Mouse (Mus musculus) B cell, adult 67 days (primary cell): Measurements from ENCODE around the gene Bcl6b. TPM values are rescaled to one million over a fixed set of nuclear protein-coding genes. Genes with fewer than 3 reads are reported as not detected.

Experiments
- total RNA-seq, 2 experiments: library from RNA; stranded (reverse); gene quantifications; 4 replicates each; pipeline ENCODE4 v1.2.4; 2023

Gene Bcl6b
- total RNA-seq: under 1 TPM; 0.46 to 0.77 TPM

GRCm38 (mm10) chr11:70229260-70230010 lies at the start of gene Bcl6b:
Bcl6b (minus strand) TSS chr11:70229798.

DNA sequence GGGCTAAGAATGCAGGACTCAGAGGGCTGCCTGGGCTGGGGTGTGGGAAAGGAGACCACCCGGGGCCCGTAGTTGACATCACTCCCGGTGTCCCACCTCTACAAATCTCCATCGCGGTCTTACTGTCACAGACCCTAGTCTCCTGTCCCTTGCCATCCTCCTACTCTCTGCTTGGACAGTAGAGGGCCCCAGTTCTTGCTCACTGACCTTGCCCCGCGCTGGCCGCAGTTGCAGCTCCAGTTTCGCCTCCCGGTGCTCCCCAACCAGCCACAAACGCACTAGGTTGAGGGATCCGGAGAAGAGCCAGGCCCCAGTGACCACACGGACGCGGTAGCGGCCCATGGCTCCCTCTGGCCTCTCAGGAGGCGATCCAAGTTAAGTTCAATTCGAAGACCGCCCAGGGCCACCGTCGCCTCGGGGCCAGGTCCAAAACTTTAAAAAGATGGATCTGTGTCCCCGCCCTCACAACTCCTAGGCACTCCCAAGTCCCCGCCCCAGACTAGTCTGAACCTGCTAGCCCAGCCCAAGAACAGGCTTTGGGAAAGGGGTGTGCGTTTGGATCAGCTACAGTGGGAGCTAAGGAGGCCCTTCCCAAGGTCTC lies 25.4 kb upstream of the Bcl6b start, which contains the start of gene Alox12:
Gene Alox12, minus strand, starts transcription at position 423 of the 601 bp plus-strand sequence.

DNA sequence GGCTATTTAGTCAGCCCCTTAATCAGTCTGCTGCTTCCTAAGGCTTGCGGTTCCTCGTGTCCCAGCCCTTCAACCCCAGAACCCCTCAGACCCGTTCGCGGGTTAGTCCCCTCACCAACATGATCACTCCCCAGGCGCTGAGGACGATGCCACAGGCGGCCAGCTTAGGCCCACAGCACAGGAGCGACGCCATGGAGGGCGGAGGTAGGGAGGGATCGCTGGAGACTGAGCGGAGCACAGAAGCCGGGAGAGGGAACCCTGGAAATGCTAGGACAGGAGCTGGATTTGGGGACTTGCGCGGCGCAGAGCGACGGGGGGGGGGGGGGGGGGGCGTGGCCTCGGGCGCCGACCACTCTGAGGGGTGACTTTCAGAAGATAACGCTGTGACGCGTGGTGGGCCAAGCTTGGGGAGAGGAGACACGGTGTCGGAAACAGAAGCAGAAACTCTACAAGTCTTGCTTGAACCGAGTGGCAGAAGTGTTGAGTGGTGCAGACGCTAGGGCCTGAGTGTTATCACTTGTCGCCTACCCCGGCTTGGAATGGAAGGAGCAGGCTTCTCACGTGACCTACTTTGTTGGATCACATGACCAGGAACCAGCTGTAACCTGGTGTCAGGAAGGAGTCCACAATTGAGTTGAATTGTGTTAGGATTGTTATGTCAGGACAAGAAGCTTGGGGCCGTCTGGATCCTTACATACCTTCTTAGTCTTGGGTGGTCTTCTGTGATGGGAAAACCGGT lies 10.1 kb upstream of the Bcl6b start, which contains the start of the genes Gm21988 and Rnasek:
Gene Gm21988, minus strand, starts transcription at position 290 of the 739 bp plus-strand sequence.
Gene Rnasek, minus strand, starts transcription at position 302 of the 739 bp plus-strand sequence.

DNA sequence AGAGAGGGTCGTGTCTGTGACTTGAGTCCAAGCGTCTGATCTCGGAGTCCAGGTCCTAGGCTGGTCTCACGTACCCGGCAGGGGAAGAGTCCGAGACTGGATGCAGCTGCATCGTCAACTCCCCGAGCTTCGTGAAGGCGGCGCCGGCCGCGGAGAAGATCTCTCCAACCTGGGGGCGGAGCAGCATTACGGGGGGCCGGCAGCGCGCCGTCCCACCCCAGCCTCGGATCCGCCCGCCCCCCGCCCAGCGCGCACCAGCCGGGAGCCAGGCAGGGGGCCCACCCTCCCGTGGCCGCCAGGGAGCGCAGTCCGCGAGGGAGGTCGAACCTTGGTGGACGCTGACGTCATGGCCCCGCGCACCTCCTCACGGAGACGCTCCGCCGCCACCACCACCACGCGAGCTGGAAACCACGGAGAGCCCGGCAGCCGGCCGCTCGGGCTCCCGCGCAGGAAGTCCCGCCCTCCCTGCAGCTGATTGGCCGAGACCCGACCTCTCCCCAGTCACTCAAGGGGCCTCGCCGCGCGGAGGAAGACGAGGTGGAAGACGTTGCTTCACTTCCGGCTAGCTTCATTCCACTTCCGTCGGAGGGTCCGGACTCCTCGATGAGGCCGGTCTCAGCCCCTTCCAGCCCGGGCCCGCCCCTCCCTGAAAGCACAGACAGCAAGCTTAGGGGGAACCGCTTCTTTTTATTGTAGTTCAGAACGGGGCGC lies 8.0 kb upstream of the Bcl6b start, which contains the start of gene 0610010K14Rik:
Gene 0610010K14Rik, minus strand, starts transcription at position 458 of the 711 bp plus-strand sequence.

DNA sequence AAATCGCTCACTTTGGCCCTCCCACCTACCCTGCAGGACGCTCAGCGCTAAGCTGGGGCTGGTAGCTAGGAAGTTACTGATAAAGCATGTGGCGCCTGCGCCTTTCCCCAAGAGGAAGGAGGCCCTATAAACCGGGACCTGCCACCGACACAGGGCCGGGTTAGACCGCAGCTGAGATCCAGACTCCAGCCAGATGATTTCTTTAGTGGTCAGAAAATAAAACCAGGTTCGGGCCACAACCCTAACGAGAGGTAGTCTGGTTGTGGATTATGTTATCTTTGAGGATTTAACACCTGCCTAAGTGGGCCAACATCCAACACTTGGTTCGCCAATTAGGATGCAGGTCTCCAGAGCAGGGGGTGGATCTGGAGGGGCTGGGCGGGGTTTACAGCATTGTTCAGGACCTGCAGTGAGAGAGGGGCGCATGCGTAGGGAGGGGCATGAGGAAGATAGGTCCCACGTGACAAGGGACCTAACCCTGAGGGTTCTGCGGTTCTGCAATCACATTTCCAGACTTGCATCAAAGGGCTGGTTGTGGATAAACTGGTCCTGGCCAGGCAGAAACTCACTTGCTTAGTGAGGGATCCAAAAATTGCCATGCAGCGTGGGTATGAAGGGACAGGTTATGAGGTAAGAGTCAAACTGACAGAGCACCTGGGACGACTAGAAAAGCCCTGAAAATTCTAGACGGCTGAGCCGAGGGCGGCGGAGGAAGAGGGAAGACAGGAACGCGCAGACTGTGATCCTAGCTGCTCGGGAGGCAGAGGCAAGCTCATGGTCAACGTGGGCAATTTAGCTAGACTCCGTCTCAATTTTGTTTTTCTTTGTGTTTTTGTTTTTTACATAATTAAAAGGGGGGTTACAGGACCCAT lies 8.6 kb downstream of the Bcl6b start, which contains the start of gene Slc16a13:
Gene Slc16a13, minus strand, starts transcription at position 334 of the 872 bp plus-strand sequence.

GRCm38 (mm10) chr11:70212423-70212822 lies 17.2 kb downstream of the Bcl6b start, which contains the start of gene Slc16a11:
Slc16a11 (plus strand) TSS chr11:70212752.

Other genes with a start within 250 kb of the Bcl6b start
- gene Ctdnep1, start 248.6 kb downstream of the Bcl6b start, total RNA-seq: 100 to 1,000 TPM; 111 to 123 TPM
- gene Elp5, start 247.3 kb downstream of the Bcl6b start, total RNA-seq: 10 to 100 TPM; 38.4 to 50.9 TPM
- 100 to 1,000 TPM; 291 to 311 TPM for gene Gabarap, start 238.7 kb downstream of the Bcl6b start, total RNA-seq
- 10 to 100 TPM; 59.7 to 74.6 TPM for gene Phf23, start 234.0 kb downstream of the Bcl6b start, total RNA-seq
- gene Dvl2, start 229.2 kb downstream of the Bcl6b start, total RNA-seq: 10 to 100 TPM; 47.8 to 61.1 TPM
- gene Acadvl, start 214.4 kb downstream of the Bcl6b start, total RNA-seq: 10 to 100 TPM; 58.2 to 58.6 TPM
- 1 to 10 TPM; 1.9 to 4.5 TPM for gene Dlg4, start 212.9 kb downstream of the Bcl6b start, total RNA-seq
- not detected for gene Asgr1, start 175.7 kb downstream of the Bcl6b start, total RNA-seq
- not detected for gene Asgr2, start 137.2 kb downstream of the Bcl6b start, total RNA-seq
- not detected for gene Mgl2, start 99.5 kb downstream of the Bcl6b start, total RNA-seq
- not detected for gene Clec10a, start 73.6 kb downstream of the Bcl6b start, total RNA-seq
- gene Slc16a11, start 17.0 kb downstream of the Bcl6b start, total RNA-seq: not detected
- gene Slc16a13, start 8.7 kb downstream of the Bcl6b start, total RNA-seq: 1 to 10 TPM; 2.9 to 3.7 TPM
- gene 0610010K14Rik, start 8.1 kb upstream of the Bcl6b start, total RNA-seq: 10 to 100 TPM; 63.0 to 69.8 TPM
- 1 to 10 TPM; 2.9 to 5.9 TPM for gene Gm21988, start 10.0 kb upstream of the Bcl6b start, total RNA-seq
- gene Rnasek, start 10.0 kb upstream of the Bcl6b start, total RNA-seq: 10 to 100 TPM; 74.6 to 87.0 TPM
- gene Alox12, start 25.6 kb upstream of the Bcl6b start, total RNA-seq: under 1 TPM in 1 of 2 experiments, not detected in 1; 0.52 TPM
- not detected for gene Alox12e, start 92.8 kb upstream of the Bcl6b start, total RNA-seq
- gene Alox15, start 122.2 kb upstream of the Bcl6b start, total RNA-seq: not detected
- gene Pelp1, start 180.2 kb upstream of the Bcl6b start, total RNA-seq: 10 to 100 TPM; 28.5 to 29.9 TPM
- gene Arrb2, start 202.8 kb upstream of the Bcl6b start, total RNA-seq: 100 to 1,000 TPM; 112 to 124 TPM
- 10 to 100 TPM; 43.4 to 49.3 TPM for gene Med11, start 222.1 kb upstream of the Bcl6b start, total RNA-seq
- under 1 TPM; 0.47 to 0.90 TPM for gene Zmynd15, start 229.6 kb upstream of the Bcl6b start, total RNA-seq
- 1 to 10 TPM; 3.9 to 4.2 TPM for gene Cxcl16, start 230.2 kb upstream of the Bcl6b start, total RNA-seq